Mouse (Mus musculus) E14TG2a.4 (cell line): Measurements from ENCODE around the gene Sema3f.

Source experiments
- H3K27me3 ChIP-seq: 2 replicates; pipeline ENCODE4 v1.6.1; 2014; ENCODE audit warnings: low read length, control low read depth; ENCODE audit not compliant: insufficient read depth
- H3K36me3 ChIP-seq: 2 replicates; pipeline ENCODE4 v1.6.1; 2014; ENCODE audit warnings: low read length, control low read depth; ENCODE audit not compliant: insufficient read depth
- H3K4me1 ChIP-seq: replicated peaks from 2 replicates; pipeline ENCODE4 v1.6.1; 2014; ENCODE audit warnings: low read depth, low read length, control low read depth
- H3K4me3 ChIP-seq: replicated peaks from 2 replicates; pipeline ENCODE4 v1.5.1; 2014; ENCODE audit warnings: mild to moderate bottlenecking, low read length
- H3K9me3 ChIP-seq: 2 replicates; pipeline ENCODE4 v1.6.1; 2014; ENCODE audit warnings: low read length, control low read depth
- CTCF ChIP-seq: conservative IDR thresholded peaks from 2 replicates; pipeline ENCODE4 v1.5.1; 2014; ENCODE audit warnings: low read length
- NANOG ChIP-seq: IDR thresholded peaks from 2 replicates; pipeline ENCODE4 v1.6.1; 2014; ENCODE audit warnings: borderline replicate concordance, low read length, mixed read lengths
- POU5F1 ChIP-seq: IDR thresholded peaks from 2 replicates; pipeline ENCODE4 v1.6.1; 2014; ENCODE audit warnings: low read length, borderline replicate concordance

The Sema3f gene

DNA sequence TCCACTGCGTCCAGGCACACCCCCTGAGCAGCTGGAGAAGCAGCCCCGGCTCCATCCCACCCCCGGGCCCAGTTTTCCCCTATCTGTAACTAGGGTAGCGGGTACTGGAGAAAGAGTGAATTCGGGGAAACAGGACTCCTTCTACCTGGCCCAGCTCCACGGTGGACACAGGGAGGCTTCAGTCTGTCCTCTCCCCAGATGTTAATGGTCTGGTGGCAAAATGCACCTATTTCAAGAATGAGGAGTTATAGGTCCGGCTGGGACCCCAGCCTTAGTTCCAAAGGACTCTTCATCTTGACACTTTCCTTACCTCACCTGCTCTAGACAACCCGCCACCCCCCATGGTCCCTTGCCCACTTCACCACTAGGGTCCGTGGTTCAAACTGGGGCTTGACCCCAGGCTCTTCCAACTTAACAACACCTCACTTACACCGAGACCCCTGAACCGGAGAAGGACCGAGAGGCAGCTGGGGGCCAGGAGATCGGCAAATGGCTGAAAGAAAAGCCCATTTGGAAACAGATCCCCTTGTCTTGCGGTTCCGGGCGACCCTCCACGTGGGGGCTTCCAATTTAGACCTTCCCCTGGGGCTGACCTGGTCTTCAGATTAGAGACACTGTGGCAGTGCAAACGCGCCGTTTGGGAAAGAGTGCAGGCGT is 1.7 kb downstream of the Sema3f start:
- H3K4me1 ChIP-seq, result peaks cover 75% of the 10 kb centered on the region
- TF ChIP-seq CTCF, result no peak
- TF ChIP-seq NANOG, result no peak
- TF ChIP-seq POU5F1, result no peak

GRCm38 (mm10) chr9:107707701-107708438 is 2.4 kb downstream of the Sema3f start:
- peaks cover 76% of the 10 kb centered on the region for H3K4me1 ChIP-seq
- H3K27me3 ChIP-seq, result peaks cover 86% of the 10 kb centered on the region
- TF ChIP-seq NANOG (no peak), POU5F1 (no peak), CTCF (no peak)
- H3K36me3 ChIP-seq, result 0 out of 2 replicates have a peak, but pooled peaks cover 2% of the 10 kb centered on the region
- peak overlapping the region; percentile 89 for H3K4me3 ChIP-seq
- no peaks in the 10 kb centered on the region for H3K9me3 ChIP-seq

More for the DNA sequence above, 1.7 kb downstream of the Sema3f start:
- H3K36me3 ChIP-seq, result 0 out of 2 replicates have a peak, but pooled peaks cover 2% of the 10 kb centered on the region
- H3K9me3 ChIP-seq, result no peaks in the 10 kb centered on the region
- H3K4me3 ChIP-seq, result peak overlapping the region; percentile 89
- peaks cover 83% of the 10 kb centered on the region for H3K27me3 ChIP-seq

GRCm38 (mm10) chr9:107706781-107707211 is 3.5 kb downstream of the Sema3f start:
- TF ChIP-seq CTCF, result no peak
- Histone ChIP-seq H3K9me3 (no peaks in the 10 kb centered on the region), H3K36me3 (0 out of 2 replicates have a peak, but pooled peaks cover 2% of the 10 kb centered on the region), H3K4me3 (peak overlapping the region; percentile 89), H3K4me1 (peaks cover 82% of the 10 kb centered on the region), H3K27me3 (peaks cover 85% of the 10 kb centered on the region)

- Histone ChIP-seq H3K4me3 (peak overlapping the region; percentile 8; the same call in 1 of the 2 replicates), H3K36me3 (0 out of 2 replicates have a peak, but pooled peaks cover 2% of the 10 kb centered on the region), H3K27me3 (peaks cover 65% of the 10 kb centered on the region), H3K4me1 (peaks cover 79% of the 10 kb centered on the region), H3K9me3 (no peaks in the 10 kb centered on the region)
- TF ChIP-seq POU5F1 (no peak), NANOG (no peak), CTCF (no peak)
Measured at GRCm38 (mm10) chr9:107703337-107704122, 6.7 kb downstream of the Sema3f start.

DNA sequence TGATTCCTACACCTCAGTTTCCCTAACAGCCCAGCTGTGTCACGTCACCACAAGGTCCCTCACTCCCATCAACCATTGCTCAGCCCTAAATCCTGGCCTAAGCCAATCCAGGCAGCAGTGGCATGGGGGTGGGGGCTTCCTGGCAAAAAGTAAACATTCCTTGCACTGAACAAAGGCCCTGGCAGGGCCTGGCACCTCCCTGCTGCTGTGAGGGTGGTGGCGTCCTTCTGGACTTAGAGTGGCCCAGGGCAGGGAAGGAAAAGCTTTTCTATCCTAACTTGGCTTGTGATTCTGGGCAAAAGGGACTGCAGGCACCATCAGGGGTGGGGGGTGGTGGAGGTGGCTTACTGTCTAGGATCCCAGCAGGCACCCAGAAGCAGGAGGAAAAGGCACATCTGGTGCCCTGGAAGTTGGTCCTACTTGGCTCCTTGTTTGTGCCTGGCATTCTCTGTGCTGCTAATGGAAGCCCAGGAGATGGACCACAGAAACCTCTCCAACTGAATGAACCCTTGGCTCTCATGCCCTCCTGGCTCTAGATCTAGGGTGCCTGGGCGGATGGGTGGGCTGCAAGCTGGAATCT is 7.6 kb downstream of the Sema3f start:
- peaks cover 79% of the 10 kb centered on the region for H3K4me1 ChIP-seq
- no peak overlapping the region for H3K4me3 ChIP-seq
- TF ChIP-seq NANOG (no peak), POU5F1 (no peak), CTCF (no peak)
- no peaks in the 10 kb centered on the region for H3K9me3 ChIP-seq
- H3K27me3 ChIP-seq, result peaks cover 57% of the 10 kb centered on the region
- H3K36me3 ChIP-seq, result 0 out of 2 replicates have a peak, but pooled peaks cover 2% of the 10 kb centered on the region

- Histone ChIP-seq H3K36me3 (0 out of 2 replicates have a peak, but pooled peaks cover 2% of the 10 kb centered on the region), H3K4me1 (peaks cover 77% of the 10 kb centered on the region)
- no peak for TF ChIP-seq NANOG
- TF ChIP-seq CTCF, result no peak
- TF ChIP-seq POU5F1, result no peak
Measured at GRCm38 (mm10) chr9:107701594-107701993, 8.7 kb downstream of the Sema3f start.

DNA sequence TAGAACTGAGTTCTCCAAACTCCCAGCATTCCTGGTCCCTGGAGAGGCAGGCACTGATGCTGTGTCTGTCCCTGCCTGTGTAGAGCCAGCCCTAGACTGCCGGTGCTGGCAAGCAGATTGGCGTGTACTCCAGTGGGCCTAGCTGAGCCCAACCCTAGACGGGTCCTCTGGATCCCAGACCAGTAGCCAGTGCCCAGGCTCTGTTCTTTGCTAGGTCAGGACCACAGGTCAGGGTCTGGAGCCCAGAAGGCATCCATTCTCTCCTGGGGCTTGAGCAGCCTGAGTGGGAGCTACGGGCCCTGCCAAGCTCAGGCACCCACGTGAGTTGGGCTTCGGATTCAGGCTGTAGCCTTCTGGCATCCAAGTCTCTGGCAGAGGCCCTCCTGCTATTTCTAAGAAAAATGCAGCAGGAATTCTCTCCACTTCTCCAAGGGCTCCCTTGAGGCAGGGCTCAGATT is 10.1 kb downstream of the Sema3f start:
- H3K9me3 ChIP-seq, result no peaks in the 10 kb centered on the region
- H3K4me1 ChIP-seq, result peaks cover 62% of the 10 kb centered on the region
- TF ChIP-seq CTCF (no peak), NANOG (no peak), POU5F1 (no peak)
- 0 out of 2 replicates have a peak, but pooled peaks cover under 1% of the 10 kb centered on the region for H3K36me3 ChIP-seq
- H3K4me3 ChIP-seq, result no peak overlapping the region
- H3K27me3 ChIP-seq, result peaks cover 38% of the 10 kb centered on the region

More at GRCm38 (mm10) chr9:107701594-107701993, 8.7 kb downstream of the Sema3f start:
- Histone ChIP-seq H3K9me3 (no peaks in the 10 kb centered on the region), H3K4me3 (no peak overlapping the region), H3K27me3 (peaks cover 48% of the 10 kb centered on the region)
